Mouse (Mus musculus): ENCODE measurements around the gene Klhdc3. TPM values are rescaled to one million over a fixed set of nuclear protein-coding genes. Genes with fewer than 3 reads are reported as not detected.
A peak's percentile ranks its signal among the peaks of the same experiment; 100 is the strongest.

The Klhdc3 gene
- polyA plus RNA-seq (2017; shearing (Covaris generic)) = 10 to 100 TPM; 22.1 to 25.8 TPM

DNA sequence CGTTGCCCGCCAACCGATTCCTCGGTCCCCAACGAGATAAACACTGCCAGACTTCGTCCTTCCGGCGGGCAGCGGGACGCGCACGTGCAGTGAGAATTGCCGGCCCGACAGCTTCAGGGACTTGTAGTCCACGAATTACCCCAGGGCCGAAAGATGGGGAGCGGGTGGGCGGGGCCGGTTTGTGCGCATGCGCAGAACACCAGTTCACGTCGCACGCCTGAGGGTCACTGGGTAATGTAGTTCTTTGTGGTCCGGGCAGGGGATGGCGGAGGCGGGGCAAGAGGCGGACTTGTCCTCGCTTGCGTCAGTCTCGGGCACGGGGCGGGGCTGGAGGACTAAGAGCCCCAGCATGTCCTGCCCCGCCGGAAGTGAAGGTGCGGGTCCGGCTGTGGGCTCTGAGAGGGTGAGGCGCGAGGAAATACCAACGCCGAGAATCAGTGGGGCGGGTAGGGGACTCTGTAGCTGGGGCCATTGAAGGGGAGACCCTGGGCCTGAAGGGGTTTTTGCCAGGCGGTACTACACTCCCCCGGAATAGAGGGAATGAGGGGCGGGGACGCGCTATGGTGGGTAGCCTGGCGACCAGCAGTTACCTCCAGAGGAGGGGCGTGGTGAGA, at the start of gene Klhdc3:
Gene Klhdc3 (minus strand): TSS at position 155 of the 614 bp plus-strand sequence.
- ATAC-seq = peak; percentile 99

DNA sequence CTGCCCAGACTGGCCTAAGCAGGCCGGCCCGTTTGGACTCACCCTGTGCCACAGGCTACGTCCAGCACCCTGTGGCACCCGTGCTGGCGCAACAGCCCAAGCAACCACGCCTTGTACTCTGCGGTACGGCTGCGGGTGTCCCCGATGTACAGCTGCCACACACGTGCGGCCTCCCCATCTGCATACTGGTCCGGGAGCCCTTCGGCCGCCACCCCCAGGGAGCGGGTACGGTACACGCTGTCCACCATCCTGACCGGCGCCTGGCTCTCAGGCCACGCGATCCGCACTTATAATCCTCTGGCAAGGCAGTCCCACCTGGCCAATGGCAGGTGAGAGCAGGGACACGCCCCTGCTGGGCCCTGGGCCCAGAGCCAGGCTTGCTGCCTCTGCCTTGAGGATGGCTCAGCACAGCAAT, 48.2 kb upstream of the Klhdc3 start, which contains the start of gene Gnmt:
Gene Gnmt (minus strand): TSS at position 265 of the 415 bp plus-strand sequence.
- ATAC-seq = no peak

DNA sequence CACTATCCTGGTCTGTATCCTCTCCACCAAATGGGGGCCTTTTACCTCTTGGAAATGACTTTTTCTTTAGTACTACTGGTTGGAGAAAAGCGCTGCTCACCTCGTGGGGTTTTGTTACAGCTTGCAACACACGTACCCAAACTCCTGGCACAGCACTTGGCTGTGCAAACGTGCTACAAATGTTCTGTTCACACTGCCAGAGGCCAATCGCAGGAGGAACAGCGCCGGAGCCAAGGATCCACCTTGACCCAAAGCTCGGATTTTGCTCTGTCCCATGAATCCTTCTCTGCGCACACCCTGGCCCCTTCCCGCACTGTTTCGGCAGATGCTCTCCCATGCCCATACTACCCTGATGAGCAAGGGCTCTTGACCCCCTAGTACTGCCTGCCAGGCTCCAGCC, 47.8 kb upstream of the Klhdc3 start:
- no peak for ATAC-seq

DNA sequence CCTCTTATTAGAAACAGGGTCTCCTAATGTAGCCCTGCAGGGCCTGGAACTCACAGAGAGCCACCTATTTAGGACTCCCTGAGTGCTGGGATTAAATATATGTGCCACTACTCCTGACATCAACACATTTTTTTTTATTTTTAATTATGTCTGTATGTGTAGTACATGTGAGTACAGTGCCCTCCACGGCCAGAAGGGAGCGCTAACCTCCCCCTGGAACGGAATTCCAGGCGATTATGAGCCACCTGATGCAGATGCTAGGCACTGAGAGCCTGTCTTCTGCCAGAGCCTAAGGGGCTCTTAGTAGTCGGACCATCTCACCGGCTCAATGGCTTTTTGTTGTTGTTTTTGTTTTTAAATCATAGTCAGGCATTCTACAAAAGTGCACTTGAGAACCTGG, 47.3 kb upstream of the Klhdc3 start:
- ATAC-seq = no peak

DNA sequence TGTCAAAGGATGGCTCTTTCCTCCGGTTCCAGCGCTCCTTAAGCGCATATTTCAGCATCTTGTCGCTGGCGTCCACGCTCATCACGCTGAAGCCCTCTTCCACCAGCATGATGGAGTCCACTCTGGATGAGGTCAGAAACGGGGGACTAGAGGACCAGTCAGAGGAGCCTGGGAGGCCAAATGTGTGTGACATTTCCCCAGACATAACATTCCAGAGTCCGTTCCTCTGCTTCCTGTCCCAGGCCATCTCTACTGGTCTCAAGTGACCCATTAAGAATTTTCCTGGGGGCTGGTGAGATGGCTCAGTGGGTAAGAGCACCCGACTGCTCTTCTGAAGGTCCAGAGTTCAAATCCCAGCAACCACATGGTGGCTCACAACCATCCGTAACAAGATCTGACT, 46.6 kb upstream of the Klhdc3 start:
- ATAC-seq = no peak

DNA sequence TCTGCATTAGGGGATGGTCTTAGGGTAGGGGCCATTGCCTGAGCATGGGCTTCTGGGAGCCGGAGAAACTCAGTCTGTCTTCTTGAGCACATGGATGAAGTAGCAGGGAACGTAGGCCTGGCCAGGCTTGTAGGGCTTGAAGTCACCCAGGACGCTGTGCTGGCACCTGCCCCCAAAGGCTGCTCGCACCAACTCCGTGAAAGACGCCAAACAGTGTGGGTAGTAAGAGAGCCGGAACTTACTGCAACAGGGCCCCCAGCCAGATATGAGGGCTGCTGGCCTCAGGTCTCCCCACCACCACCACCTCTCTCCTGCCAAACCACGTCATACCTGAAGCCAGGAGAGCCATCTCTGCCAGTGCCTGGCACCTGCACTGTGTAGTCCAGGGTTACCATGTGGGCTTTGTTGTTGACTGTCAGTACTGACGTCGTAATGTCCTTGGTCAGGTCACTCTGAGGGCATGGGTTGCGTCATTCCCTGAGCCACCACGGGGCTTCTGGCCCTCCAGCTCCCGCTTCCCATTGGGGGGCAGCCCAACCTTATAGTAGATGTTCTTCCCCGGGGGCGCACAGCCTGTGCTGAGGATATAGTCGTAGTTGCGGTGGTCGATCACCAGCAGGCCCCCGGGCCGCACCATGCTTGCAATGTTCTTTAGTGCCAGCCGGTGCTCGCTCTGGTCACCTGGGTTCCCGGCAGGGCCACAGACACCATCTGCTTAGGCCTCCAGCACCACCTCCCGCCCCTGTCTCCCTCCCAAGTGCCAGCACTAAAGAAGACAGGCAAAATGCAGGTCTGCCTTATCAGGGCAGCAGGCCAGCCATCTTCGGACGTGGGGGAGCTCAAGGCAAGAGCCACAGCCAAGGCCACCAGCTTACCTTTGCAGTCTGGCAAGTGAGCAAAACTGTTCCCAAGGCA, 45.3 kb upstream of the Klhdc3 start:
- ATAC-seq = no peak

DNA sequence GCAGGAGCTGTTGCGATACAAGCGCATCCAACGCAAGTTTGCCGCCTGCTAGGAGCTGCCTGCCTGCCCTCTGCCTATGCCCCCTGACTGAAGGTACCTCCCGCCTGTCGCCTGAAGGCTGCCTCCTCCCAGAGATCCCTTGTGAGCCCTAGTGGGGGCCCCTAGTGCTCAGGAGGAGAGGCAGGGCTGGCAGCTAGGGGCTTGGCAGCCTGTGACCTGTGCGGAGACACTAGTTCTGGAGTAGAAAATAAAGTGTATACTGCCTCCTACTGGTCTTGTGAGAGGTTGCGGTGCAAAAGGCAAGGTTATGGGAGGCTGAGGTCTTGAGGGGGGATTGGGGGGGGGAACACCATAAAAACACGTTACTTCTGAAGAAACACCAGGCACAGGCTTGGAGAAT, 44.6 kb upstream of the Klhdc3 start:
- ATAC-seq = peak; percentile 69

DNA sequence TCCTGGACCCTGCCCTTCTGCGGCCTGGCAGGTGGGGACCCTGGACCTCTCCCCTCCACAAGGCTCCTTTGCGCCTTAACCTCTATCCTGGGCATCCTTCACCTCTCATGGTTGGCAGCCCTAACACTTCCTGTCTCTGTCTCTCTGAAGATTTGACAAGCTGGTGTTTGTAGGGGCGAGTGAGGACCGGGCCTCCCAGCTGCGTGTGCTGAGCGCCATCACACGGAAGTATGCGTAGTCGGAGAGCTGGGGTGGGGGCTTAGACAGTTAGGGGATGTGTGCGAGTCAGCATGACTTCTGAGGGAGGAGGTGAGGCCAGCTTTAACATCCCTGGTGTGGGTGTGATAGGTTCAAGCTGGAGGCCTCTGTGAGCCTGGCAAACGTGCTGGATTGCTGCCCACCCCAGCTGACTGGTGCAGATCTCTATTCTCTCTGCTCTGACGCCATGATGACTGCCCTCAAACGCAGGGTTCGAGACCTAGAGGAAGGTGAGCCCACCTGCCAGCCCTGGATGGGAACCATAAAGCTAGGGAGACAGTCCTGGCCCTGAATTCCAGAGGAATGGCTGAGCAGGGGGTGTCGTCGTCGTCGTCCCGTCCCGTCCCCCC, 43.9 kb upstream of the Klhdc3 start:
- ATAC-seq = no peak

DNA sequence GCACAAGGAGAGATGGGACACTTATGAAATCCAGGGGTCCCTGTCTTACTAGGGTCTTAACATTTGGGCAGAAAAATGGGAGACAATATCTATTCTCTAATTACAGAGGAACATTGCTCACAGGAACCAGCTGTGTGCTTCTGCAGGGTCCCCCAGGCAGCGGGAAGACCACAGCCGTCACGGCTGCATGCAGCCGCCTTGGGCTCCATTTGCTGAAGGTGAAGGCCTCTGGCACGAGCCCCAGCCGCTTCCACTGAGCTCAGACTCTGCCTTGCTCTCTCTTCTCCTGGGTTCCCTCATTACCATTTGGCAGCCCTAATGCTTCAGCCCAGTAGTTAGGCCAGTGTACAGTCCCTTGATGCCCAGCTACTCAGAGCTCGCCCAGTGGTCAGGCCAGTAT, 40.4 kb upstream of the Klhdc3 start:
- no peak for ATAC-seq

DNA sequence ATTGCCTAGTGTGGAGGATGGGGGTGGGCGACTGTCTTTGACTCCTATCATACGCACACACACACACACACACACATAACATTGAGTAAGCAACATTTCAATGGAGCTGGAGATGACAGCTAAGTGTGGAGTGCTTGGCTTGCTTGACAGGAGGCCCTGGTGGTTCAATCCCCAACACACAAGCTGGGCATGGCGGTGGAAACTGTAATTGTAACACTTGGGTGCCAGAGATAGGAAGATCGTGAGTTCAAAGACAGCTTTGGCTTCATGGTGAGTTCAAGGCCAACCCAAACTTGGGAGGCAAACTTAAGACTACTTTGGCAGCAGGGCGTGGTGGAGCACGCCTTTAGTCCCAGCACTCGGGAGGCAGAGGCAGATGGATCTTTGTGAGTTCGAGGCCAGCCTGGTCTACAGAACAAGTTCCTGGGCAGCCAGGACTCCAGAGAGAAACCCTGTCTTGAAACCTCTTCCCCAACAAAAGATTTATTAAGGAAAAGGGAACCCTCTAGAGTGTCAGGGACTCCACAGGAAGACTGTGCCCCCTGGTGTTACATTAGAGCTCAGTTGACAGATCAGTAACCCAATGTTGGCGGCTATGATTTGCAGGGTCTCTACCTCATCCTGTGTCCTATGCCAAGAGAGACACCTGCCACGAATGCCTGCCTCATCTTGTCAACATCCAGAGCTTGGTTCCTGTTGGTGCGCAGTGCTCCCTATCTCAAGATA, 34.2 kb upstream of the Klhdc3 start:
- no peak for ATAC-seq

DNA sequence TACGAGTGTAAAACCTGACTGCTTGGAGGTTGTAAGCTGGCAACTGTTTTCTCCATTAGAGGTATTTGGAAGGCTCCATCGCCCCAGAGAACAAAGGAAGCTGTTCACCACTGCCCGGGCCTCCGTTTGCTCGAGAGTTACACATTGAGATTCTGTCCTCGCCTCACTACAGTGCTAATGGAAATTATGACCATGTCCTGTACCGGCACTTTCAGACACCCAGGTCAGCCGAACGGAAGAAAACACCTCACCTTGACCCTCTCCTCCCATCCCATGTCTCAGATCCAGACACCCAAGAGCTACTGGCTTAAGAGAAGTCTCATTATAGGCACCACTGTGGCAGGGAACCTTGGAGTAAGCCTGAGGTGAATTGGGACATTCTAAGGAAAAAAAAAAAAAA, 33.1 kb upstream of the Klhdc3 start:
- no peak for ATAC-seq

DNA sequence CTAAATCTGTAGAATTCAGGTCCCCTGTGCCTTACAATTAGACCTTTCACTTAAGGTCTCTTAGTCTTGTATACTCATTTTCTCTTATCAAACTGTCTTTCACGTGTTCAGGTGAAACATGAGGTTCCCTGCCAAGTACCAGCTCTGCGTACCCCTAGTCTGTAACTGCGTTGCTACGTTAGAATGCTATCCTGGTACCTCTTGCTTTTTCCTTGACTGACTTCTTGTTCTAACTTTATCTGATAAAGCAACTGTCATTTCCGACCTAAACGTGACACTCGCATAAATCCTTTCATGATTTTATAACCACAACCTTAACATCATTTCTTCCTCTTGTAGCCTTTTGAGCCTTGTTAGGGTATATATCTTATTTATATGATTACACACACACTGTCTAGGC, 31.7 kb upstream of the Klhdc3 start:
- ATAC-seq = peak; percentile 9

DNA sequence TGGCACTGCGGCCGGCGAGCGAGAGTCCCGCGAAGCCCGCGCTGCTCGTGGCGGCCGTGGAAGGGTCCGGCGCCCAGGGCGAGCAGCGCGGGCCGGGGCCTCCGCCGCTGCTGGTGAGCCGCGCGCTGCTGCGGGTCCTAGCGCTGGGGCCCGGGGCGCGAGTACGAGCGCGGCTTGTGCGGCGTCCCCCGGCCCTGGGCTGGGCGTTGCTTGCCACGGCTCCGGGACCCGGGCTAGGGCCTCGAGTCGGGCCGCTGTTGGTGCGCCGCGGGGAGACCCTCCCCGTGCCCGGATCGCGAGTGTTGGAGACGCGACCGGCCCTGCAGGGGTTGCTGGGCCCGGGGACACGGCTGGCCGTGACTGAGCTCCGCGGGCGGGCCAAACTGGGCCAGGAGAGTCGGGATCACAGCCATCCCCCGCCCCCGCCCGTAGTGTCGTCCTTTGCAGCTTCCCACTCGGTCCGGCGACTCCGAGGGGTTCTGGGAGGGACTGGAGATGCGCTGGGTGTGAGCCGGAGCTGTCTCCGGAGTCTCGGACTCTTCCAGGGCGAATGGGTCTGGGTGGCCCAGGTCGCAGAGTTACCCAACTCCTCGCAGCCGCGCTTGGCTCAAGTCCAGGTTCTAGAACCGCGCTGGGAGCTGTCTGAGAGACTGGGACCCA, 31.0 kb upstream of the Klhdc3 start:
- peak; percentile 38 for ATAC-seq

DNA sequence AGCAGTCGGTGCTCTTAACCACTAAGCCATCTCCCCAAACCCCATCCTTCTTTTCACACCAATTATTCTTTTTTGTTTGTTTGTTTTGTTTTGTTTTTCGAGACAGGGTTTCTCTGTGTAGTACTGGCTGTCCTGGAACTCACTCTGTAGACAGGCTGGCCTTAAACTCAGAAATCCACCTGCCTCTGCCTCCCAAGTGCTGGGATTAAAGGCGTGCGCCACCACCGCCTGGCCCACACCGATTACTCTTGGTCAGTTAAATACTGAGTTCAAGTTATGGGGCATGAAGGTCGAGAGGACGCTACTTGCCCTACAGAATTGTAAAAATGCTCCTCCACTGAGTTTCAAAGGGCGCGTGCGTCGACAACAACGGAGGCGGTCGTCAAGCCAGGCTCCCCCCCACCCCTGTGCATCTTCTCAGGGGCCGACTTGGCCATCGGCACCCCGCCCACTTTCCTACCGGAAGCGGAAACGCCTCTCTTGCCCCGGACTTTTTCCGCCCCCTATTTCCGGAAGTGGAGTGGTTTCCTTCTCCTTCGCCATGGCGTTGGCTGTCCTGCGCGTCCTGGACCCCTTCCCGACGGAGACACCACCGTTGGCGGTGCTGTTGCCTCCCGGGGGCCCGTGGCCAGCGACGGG, 30.4 kb upstream of the Klhdc3 start, which contains the start of gene Pex6:
Gene Pex6 (plus strand): TSS at position 505 of the 639 bp plus-strand sequence.
- ATAC-seq = peak; percentile 97

DNA sequence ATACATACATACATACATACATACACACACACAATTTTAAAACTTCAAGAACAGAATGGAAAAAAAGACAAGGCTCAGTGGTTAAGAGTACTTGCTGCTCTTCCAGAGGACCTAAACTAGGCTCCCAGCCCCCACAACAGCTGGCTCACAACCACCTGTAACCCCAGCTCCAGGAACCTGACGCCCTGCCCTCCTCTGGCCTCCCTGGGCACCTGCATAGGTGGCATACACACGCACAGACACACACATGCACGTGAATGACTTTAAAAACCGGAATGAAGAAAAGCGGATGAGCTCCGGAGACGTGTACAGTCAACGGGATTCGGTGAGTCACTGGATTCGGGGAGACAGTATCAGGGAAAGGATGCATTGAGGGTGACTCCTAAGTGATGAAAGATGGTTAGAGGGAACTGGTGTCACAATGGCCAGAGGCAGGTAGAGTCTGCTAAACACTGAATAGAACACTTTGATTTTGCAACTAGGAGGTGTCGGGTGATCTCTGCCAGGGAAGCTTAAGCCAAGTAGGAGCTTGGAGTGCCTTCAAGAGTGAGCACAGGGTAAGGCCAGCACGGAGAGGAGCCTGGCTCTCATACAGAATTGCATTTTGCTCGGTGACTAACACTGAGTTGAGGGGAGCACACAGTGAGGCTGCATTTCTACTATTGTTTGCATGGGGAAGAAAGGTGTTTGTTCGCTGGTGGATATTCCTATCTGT, 25.8 kb upstream of the Klhdc3 start:
- no peak for ATAC-seq

DNA sequence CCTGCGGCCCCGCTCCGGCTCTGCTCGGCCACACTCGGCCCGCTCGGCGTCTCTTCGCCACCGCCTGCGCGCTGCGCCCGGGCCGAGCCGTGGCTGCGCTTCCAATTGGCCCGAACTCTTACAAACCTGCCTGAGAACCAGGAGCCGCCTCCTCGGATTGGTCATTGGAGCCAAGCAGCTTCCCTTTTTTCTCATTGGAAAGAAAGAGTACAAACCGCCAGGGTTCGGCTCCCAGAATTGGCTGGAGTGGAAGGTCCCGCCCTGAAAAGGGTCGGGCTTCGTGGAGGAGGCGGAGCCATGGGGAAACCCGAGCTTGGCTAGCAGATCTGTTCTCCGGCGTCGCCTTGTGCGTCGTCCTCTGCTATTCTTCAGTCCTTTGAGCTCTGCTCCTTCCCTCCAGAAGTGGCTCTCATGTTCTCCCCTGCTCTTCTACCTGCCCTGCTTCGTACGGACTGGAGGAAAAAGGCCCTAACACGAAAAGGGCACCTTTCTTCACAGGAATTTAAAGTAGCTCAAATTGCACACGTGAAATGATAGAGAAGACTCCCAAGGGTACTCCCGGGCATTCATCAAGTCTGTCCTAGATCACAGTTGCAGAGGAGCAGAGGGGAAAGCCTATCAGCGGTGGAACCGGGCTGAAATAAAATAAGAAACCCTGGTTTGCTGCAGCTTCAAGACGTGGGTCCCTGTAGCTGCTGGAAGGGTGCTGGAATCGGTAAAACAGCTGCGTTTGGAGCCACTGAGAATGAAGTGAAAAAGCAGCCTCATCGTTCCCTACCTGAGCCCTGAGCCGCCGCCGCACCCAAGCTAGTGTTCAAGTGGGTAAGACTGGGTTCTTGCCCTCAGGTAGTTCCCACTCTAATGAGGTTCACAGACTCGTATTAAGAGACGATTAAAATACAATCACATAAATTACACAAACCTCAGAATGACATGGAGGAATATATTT, 24.4 kb upstream of the Klhdc3 start, which contains the start of gene Ppp2r5d:
Gene Ppp2r5d (minus strand): TSS at position 225 of the 949 bp plus-strand sequence.
- peak; percentile 99 for ATAC-seq

DNA sequence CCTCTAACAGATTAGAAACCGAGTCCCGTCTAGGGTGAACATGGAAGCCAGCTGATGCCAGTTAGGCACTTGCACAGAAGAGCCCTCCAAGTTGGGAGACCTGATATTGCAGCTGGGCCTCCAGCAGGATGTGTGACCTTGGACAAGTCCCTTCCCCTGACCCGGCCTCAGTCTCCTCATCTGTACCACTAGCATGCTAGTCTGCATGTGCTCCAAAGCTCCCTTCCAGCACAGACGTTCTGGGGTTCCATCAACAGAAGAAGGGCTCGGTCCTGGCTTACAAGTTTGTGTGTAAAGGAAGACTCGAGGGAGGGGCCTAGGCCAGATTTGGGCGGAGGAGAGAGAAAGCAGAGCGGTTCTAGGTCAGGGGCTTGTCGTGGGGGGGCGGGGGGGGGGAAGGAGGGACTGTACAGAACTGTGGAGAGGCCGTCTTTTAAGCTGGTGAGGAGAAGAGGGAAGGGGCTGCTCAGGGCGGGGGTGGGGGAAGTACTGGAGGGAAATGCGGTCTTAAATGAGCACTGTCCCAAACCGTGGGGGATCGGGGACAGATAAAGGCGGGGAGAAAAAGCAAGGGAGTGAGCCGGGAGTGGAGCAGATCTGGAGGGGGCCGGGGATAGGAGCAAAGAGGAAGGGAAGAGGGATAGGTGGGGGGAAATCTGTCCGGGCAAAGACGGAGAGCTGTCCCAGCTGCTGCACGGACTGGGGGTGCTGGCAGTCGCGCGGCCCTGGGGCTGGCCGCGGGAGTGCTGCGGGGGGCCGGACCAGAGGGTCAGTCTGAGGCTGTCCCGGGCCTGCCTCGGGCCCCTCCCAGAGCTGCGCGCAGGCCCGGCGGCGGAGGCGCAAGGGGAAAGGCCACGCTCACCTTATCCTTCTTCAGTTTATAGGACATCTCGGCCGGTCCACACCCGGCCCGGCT, 23.5 kb upstream of the Klhdc3 start:
- no peak for ATAC-seq

DNA sequence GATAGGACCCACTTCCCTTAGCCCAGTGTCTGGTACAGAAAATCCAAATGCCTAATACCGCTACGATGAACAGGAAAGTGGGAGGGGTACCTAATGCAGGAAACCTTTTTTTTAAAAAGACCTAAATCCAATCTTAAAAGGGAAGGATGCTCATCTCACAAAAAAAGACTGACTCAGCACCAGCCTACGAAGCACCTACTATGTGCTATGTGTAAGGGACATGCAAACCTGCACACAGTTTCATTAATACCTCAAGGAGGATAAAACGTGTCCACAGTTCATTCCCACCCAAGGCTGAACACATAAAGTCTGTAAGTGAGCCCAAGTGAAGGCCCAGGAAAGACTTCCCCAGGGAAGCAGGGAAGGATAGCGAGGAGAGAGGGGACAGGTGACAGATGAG, 21.8 kb upstream of the Klhdc3 start:
- no peak for ATAC-seq

DNA sequence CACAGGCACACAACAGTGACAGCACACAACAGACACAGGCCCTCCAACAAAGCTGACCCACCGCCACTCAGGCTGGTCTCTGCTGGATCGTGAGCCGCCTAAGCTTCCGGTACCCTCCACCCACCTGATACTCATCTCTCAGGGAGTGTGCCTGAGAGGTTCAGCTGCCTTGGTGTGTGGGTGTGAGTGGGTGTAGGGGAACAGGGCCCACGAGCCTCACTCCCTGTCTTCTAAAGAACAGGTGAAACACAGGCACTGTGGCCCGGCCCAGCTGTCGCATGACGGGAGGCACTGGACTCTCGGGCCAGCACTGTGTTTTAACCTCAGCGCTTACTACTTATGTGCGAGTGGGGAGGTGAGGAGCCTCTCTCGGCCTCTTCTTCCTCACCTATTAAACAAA, 21.4 kb upstream of the Klhdc3 start:
- ATAC-seq = no peak
